Mouse (Mus musculus): ENCODE results near the gene Btf3l4.

DNA sequence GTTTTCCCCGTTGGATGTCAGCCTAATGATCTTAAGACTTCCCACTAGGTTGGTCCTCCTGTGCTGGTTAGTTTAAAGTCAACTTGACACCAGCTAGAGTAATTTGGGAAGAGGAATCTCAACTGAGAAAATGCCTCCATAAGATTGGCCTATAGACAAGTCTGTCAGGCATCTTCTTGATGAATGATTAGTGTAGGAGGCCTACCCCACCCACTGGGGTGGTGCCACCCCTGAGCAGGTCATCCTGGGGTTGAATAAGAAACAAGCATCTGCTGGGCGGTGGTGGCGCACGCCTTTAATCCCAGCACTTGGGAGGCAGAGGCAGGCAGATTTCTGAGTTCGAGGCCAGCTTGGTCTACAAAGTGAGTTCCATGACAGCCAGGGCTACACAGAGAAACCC, 40.3 kb upstream of the Btf3l4 start:
- TF ChIP-seq CTCF (IDR thresholded peaks at IDR 0.05; ENCODE audit: borderline replicate concordance, insufficient read depth, low read length) (no peak), POLR2A (IDR thresholded peaks at IDR 0.05; ENCODE audit: low read depth, low read length) (no peak)
